Mouse (Mus musculus) embryo, embryonic 10.5 days (tissue): ENCODE data around the gene Ndufa8.

Experiments used
- DNase-seq: peaks from one replicate; pipeline ENCODE4 v3.0.0-alpha.2; 2015; ENCODE audit warnings: low spot score

Gene Ndufa8

GRCm38 (mm10) chr2:36040872-36041271, 8.3 kb downstream of the Ndufa8 start:
- no peak for DNase-seq

GRCm38 (mm10) chr2:36039297-36039985, 9.8 kb downstream of the Ndufa8 start:
- no peak for DNase-seq

- DNase-seq: no peak
Observed at GRCm38 (mm10) chr2:36035413-36036081, 13.7 kb downstream of the Ndufa8 start.

GRCm38 (mm10) chr2:36034898-36035297, 14.3 kb downstream of the Ndufa8 start:
- no peak for DNase-seq

DNA sequence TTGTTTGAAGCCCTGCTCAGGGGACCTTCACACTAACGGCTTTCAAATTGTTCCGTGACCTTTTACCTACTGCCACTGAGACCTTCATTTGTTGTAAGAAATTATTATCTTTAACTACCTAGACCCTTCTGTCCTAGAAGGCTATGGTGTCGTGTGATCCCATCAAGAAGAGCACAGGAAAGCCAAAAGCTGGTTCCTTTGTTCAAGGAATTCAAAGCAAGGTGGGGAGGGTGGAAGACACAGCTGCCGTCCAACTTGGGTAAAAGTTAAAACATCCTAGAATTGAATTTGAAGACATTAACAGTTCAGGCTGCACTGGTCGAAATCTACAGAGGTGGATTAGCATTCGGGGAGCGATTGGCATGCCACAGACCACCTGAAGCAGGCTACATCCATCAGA, 15.2 kb downstream of the Ndufa8 start:
- no peak for DNase-seq

GRCm38 (mm10) chr2:36032884-36033283, 16.3 kb downstream of the Ndufa8 start:
- DNase-seq: no peak

DNA sequence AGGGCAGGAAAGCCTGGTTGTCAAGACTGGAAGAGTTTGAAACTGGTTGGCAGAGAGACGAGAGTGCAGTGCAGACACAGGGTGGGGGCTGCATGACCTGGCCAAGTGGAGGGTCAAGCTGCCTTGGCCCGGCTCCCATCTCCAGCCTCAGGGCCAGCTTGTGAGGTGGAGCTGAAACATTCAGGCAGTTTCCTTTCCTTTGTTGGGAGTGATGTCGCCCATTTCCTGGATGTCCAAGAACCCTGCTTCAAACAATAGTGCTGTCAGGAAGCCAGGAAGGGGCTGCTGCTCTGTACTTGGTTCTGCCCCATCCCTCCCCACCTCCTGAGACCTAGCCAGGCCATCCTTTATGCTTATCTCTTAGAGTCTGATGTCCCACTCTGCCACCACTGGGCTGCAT, 25.9 kb downstream of the Ndufa8 start:
- DNase-seq: no peak

DNA sequence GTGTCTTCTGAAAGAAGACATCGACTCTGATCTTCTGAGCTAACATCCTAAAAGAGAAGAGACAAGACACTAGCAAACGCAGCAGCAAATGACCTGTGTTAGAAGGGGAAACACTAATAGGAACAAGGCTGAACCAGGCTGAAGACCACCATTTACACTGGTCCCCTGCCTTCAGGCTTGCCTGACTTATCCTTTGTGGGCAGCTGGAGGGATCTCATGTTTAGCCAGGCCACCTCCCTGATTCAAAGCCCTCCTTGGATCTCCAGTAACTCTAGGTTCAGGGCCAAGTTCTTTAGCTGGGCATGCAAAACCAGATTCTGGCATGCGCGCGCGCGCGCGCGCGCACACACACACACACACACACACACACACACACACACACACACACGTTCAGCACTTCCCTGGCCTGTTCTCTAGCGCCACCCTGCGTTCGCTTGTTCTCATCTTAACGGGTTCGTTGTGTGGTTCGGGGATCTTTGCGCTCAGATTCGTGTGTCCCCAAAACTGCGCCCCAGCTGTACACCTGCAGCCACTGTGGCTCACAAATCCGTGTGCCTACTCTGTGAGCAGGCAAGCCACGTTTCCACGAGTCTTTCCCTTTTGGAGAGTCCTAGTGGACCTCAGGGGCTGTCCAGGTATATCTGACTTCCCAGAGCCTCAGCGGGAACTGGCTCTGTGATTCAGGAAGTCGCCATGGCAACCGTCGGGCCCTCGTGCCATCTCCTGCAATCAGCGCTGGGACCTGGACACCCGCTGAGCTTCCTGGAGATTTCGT, 27.6 kb downstream of the Ndufa8 start:
- DNase-seq: peak; percentile 91

GRCm38 (mm10) chr2:36013010-36013409, 36.2 kb downstream of the Ndufa8 start:
- no peak for DNase-seq

DNA sequence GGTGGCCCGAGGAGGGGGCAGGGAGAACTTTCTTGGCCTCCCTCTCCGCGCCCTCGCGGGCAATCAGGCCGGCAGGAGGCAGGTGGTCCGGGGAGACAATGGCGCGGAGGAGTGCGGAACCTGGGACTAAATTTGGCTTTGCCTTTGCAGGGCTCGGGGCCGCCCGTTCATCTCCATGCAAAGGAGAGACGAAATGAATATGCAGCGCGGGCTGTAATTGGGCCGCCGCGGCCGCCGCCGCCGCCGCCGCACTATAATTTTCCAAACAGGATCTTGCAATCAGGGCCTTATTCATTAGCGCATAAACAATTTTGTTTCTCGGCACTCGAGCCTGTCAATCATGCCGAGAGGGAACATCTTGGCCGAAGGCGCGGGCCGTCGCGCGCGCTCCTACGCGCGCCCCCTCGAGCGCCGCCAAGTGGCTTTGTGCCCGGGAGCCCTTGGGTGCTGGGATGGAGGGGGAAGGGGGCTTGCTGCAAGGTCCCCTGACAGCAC, 37.8 kb downstream of the Ndufa8 start:
- DNase-seq: peak; percentile 43

- no peak for DNase-seq
Observed at GRCm38 (mm10) chr2:36010579-36010978, 38.6 kb downstream of the Ndufa8 start.

DNA sequence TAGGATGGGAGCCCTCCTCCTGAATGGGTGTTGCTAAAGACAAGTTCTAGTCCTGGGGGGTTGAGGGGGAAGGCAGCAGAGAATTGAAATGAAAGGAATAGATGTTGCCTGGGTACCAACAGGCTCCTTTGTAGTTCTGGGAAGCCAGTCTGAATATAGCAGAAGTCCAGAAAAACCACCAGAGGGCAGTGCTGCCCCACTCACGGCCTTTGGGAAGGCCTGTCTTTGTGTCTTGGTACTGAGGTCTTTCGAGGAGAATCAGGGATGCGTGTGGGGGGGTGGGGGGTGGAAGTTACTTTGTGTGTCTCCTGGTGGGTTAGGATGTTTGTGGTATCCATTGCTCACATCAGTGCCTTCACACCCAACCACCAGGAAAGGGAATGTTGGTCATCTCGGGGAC, 39.8 kb downstream of the Ndufa8 start:
- DNase-seq: peak; percentile 91

DNA sequence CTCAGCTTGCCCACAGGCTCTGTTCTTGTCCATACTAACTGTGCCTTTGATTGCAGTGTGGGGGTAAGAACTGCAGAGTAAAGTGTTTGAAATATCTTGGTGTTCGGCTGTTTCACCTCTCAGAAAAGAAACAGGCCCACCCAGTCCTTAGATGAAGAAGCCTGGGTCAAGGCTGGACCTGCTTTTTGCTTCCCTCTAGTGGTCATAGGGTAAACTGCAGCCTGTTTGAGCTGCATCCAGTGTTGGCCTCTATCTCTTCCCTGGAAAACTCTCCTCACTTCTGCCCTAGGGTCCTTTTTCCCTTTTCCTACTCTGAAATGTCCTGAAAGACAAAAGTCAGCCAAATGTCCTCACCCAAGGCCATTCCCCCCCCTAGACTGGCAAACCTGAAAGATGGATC, 41.1 kb downstream of the Ndufa8 start:
- DNase-seq: peak; percentile 85

DNA sequence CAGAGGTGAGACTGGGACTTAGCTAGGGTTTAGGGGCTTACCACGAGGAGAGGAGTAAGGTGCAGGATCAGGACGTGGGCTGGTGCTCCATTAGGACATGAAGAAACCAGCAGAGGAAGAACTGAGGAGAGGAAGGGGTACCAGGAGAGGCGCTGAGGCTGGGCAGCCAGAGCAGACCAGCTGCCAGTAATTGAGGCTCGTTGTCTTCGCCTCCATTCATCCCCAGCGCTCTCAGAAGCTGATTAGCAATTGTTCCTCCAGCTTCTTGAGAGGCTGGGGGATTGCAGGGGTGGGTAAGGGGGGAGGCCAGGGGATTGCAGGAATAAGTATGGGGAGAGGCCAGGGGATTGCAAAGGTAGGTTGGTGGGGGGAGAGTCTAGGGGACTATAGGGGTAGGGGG, 47.0 kb downstream of the Ndufa8 start:
- no peak for DNase-seq

DNA sequence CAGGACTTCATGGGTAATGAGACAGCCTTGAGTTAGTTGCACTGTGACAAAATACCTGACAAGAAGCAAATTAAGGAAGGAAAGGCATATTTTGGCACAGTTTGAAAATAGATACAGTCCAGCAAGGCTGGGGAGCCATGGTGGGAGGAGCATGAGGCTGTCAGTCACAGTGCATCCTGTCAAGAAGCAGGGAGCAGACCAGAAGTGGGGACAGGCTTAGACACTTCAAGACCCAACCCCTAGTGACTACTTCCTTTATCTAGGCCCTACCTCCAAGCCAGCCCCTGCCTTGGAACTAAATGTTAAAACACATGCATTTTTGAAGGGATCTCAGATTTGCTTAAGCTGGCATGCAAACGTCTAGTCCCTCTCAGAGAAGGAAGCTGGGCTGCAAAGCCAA, 48.8 kb downstream of the Ndufa8 start:
- no peak for DNase-seq

DNA sequence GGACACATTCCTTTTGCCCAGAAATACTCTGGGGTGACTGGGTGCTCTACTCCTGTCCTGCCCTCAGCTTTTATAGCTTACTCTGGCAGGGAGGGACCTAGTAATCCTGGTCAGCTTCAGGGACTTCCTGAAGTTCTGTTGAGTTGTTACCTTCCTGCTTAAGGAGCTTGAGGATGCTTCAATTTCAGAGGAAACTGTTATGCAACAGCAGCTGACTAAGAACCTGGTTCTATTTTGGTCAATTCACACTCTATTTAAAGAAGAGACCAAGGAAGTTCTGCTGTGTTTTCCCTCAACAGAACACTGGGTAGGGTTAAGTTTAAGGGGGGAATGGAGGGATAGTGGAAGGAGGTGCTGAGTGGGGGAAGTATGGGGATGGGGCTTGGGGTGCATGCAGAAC, 50.0 kb downstream of the Ndufa8 start:
- no peak for DNase-seq

DNA sequence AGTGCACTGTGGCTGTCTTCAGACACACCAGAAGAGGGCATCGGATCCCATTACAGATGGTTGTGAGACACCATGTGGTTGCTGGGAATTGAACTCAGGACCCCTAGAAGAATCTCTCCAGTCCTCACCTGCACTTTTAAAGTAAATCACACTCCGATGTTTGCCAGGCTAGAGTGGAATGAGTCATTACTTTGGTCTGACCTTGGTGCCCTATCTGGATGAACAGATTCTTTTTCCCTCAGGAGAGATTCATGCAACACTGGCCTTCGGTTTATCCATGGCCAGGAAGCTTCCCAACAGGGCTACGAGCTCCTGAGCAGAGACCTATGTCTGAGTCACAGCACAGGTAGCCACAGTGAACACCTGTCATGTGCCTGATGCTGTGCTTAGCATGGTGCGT, 50.8 kb downstream of the Ndufa8 start:
- DNase-seq: no peak

GRCm38 (mm10) chr2:35996753-35997152, 52.5 kb downstream of the Ndufa8 start:
- DNase-seq: no peak

DNA sequence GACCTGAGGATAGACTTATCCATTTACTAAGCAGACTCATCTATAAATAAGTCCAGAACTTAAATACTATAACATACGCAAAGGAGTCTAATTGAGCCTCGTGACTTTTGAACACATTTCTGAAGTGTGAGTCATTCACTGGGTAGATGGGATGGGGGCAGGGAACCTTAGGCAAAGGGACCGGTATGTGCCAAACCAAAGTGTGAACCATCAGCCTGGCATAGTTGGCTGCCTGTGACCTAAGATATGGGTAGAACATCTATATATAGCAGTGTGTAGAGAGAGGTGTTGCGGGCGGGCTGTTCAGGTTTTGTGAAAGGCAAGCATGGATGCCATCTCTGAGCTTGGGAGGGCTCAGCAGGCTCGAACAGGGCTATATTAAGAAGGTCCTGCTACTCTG, 54.9 kb downstream of the Ndufa8 start:
- no peak for DNase-seq

DNA sequence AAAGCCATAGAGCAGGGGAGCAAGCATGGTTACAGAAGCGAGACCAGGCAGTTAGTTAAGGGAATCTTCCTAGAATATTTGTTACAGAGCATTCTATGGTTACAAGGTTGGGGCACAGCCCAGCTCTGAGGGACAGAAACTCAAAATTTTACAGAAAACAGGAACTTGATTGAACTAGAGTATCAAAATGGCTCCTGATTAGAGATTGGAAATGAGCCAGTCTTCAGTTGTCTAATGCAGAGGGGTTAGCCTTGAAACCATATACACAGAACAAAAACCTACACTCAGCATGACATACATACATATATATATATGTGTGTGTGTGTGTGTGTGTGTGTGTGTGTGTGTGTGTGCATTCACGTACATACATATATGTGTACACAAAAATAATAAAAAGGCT, 55.7 kb downstream of the Ndufa8 start:
- DNase-seq: no peak

DNA sequence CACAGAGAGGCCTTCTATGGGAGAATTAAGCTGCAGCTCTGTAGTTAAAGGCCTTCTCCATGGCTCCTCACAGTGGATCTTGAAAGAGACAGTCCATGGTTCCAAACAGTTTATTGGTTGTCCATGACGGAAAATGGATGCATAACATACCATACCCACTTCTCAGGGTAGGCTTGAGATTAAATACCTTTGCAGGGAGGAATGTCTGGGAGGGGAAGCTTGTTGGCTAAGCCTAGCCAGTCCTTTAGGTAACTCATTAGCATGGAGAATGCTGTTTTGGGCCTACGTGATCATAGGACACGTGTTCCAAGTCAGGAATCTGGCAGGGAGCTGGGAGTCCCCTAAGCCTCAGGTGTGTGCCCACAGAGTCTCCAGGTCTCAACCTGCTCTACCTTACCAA, 56.9 kb downstream of the Ndufa8 start:
- no peak for DNase-seq
